Mouse (Mus musculus): Measurements from ENCODE around the gene Ccdc177. TPM values are rescaled to one million over a fixed set of nuclear protein-coding genes. Genes with fewer than 3 reads are reported as not detected.

Gene Ccdc177
- not detected for polyA plus RNA-seq (2017; shearing (Covaris generic))

GRCm38 (mm10) chr12:80760396-80760801, at the start of gene Ccdc177:
Gene Ccdc177 (minus strand): TSS chr12:80760687.

GRCm38 (mm10) chr12:80789849-80790694, 29.6 kb upstream of the Ccdc177 start, which contains the start of gene Susd6:
Gene Susd6 (plus strand): TSS chr12:80790510.

Other genes starting within 250 kb of the Ccdc177 start
- gene Galnt16, start 242.4 kb downstream of the Ccdc177 start, polyA plus RNA-seq (2017; shearing (Covaris generic)), result not detected
- gene Slc39a9, start 116.8 kb downstream of the Ccdc177 start, polyA plus RNA-seq (2017; shearing (Covaris generic)), result 43.0 TPM
- 73.5 TPM for gene Erh, start 116.3 kb downstream of the Ccdc177 start, polyA plus RNA-seq (2017; shearing (Covaris generic))
- gene Plekhd1, start 68.1 kb downstream of the Ccdc177 start, polyA plus RNA-seq (2017; shearing (Covaris generic)), result 0.38 TPM
- 26.5 TPM for gene Susd6, start 29.8 kb upstream of the Ccdc177 start, polyA plus RNA-seq (2017; shearing (Covaris generic))
- gene Srsf5, start 184.8 kb upstream of the Ccdc177 start, polyA plus RNA-seq (2017; shearing (Covaris generic)), result 763 TPM
- gene Slc10a1, start 208.0 kb upstream of the Ccdc177 start, polyA plus RNA-seq (2017; shearing (Covaris generic)), result 0.42 TPM